Mouse (Mus musculus) hindbrain, postnatal 0 days (tissue): ENCODE measurements around the gene Nceh1. TPM values are rescaled to one million over a fixed set of nuclear protein-coding genes. Genes with fewer than 3 reads are reported as not detected.
"Not testable (repeated sequence)": the region's sequence is repeated elsewhere in the genome, so short reads cannot be mapped to it uniquely, and the experiment has no call there.

ENCODE experiments used
- ATAC-seq: fragments of 200-750 bp; cut with Nextera tagmentation; 2 replicates; pipeline ENCODE4 v1.8.0; 2017; ENCODE audit warnings: mild to moderate bottlenecking, moderate TSS enrichment, moderate library complexity
- DNase-seq: peaks from one replicate; pipeline ENCODE4 v3.0.0-alpha.2; 2015; ENCODE audit warnings: low spot score
- H3K27ac ChIP-seq: fragments of 300-500 bp; sonication (generic); 2 replicates; pipeline ENCODE4 v1.5.1; 2014; ENCODE audit warnings: mild to moderate bottlenecking
- H3K27me3 ChIP-seq: fragments of 300-500 bp; sonication (generic); 2 replicates; pipeline ENCODE4 v1.6.1; 2014; ENCODE audit warnings: low read length, mixed read lengths; ENCODE audit not compliant: insufficient read depth
- H3K36me3 ChIP-seq: fragments of 300-500 bp; sonication (generic); 2 replicates; pipeline ENCODE4 v1.6.1; 2014; ENCODE audit warnings: low read length, mixed read lengths; ENCODE audit not compliant: insufficient read depth
- H3K4me1 ChIP-seq: fragments of 300-500 bp; sonication (generic); 2 replicates; pipeline ENCODE4 v1.6.1; 2014; ENCODE audit warnings: antibody characterized with exemption, low read length, mixed read lengths; ENCODE audit not compliant: insufficient read depth
- H3K4me2 ChIP-seq: fragments of 300-500 bp; sonication (generic); 2 replicates; pipeline ENCODE4 v1.6.1; 2014; ENCODE audit warnings: low read depth, mild to moderate bottlenecking, low read length, moderate library complexity, mixed read lengths
- H3K4me3 ChIP-seq: fragments of 300-500 bp; sonication (generic); 2 replicates; pipeline ENCODE4 v1.5.1; 2014; ENCODE audit warnings: low read length
- H3K9ac ChIP-seq: fragments of 300-500 bp; sonication (generic); replicated peaks from 2 replicates; pipeline ENCODE4 v1.6.1; 2014; ENCODE audit warnings: mild to moderate bottlenecking, low read length, moderate library complexity, mixed read lengths
- H3K9me3 ChIP-seq: fragments of 300-500 bp; sonication (generic); 2 replicates; pipeline ENCODE4 v1.6.1; 2016; ENCODE audit warnings: low read length, mixed read lengths
- CTCF ChIP-seq: IDR thresholded peaks from 2 replicates; pipeline ENCODE4 v1.5.1; 2016; ENCODE audit warnings: antibody characterized with exemption, control low read depth, low read depth
- WGBS: fragments of 180-500 bp; shearing (Covaris S2); extraction: QIAGEN DNeasy Blood & Tissue Kit; methylation state at CpG from one replicate; pipeline ENCODE4 v1.1.7; 2014; 5-methylcytosine and 5-hydroxymethylcytosine counted together
- polyA plus RNA-seq: library from polyadenylated mRNA; unstranded; fragments of >200 nt; fragmentation: Nextera tagmentation; extraction: Ambion mirVana; gene quantifications from 2 replicates; pipeline ENCODE4 v1.2.1, GENCODE M21; 2015
- total RNA-seq: library from RNA; depleted of rRNA; stranded (reverse); fragments of >200 nt; gene quantifications from 2 replicates; pipeline ENCODE4 v1.2.3, GENCODE M21; 2014

The Nceh1 gene
- total and polyA plus RNA-seq, 2 experiments from 2014 or later, result 31.5 to 35.7 TPM

GRCm38 (mm10) chr3:27285072-27285471, 102.3 kb downstream of the Nceh1 start:
- no peak overlapping the region for H3K27ac ChIP-seq
- no peak for TF ChIP-seq CTCF
- 81% methylated on average over 9 of the region's 9 CpGs for WGBS

DNA sequence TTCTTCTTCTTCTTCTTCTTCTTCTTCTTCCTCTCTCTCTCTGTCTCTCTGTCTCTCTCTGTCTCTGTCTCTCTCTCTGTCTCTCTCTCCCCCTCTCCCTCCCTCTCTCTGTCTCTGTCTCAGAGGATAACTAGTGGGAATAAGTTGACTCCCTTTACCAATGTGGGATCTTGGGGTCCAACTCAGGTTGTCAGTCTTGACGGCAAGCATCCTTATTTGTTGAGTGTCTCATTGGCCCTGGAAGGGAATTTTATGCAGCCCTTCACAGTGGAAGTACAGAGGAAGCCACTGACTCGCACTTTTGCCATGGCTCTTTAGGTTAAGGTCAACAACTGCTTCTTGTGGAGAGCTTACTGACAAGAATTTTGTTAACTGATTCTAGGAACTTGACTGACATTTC, 105.5 kb downstream of the Nceh1 start:
- Histone ChIP-seq H3K4me2 (no peak overlapping the region), H3K27me3 (no peaks in the 10 kb centered on the region)

More at GRCm38 (mm10) chr3:27285072-27285471, 102.3 kb downstream of the Nceh1 start:
- DNase-seq (no peak), ATAC-seq (no peak)
- no peaks in the 10 kb centered on the region for H3K36me3 ChIP-seq
- no peaks in the 10 kb centered on the region for H3K9me3 ChIP-seq
- H3K9ac ChIP-seq, result no peak overlapping the region
- H3K4me2 ChIP-seq, result no peak overlapping the region
- H3K27me3 ChIP-seq, result no peaks in the 10 kb centered on the region
- H3K4me1 ChIP-seq, result 0 out of 2 replicates have a peak, but pooled peaks cover 3% of the 10 kb centered on the region
- no peak overlapping the region for H3K4me3 ChIP-seq

DNA sequence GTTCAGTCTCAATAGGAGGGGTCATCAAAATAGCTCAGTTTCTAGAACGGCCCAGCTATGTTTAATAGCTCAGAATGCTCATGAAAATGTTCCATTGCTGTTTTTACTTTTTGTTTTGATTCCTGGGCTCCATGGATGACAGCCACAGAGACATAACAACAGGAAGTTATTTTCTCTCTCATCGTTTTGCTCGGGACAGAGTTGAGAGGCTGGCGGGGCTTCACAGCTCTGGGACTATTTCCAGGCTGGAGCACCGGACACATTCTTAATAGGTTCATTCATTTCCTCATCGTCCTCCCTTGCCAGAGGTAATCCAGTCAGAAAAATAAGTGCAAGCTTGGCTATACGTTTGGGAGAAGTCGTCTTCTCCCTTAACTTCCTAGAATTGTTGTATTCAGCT, 106.1 kb downstream of the Nceh1 start:
- H3K27ac ChIP-seq, result no peak overlapping the region
- 0 out of 2 replicates have a peak, but pooled peaks cover 3% of the 10 kb centered on the region for H3K4me1 ChIP-seq
- no peaks in the 10 kb centered on the region for H3K36me3 ChIP-seq
- 53% methylated on average over 8 of the region's 8 CpGs for WGBS
- ATAC-seq (no peak), DNase-seq (no peak)
- H3K4me3 ChIP-seq, result no peak overlapping the region
- TF ChIP-seq CTCF, result no peak
- no peak overlapping the region for H3K9ac ChIP-seq
- H3K4me2 ChIP-seq, result no peak overlapping the region
- H3K9me3 ChIP-seq, result no peaks in the 10 kb centered on the region
- H3K27me3 ChIP-seq, result no peaks in the 10 kb centered on the region

More for the DNA sequence above, 105.5 kb downstream of the Nceh1 start:
- Histone ChIP-seq H3K9me3 (no peaks in the 10 kb centered on the region), H3K27ac (no peak overlapping the region), H3K9ac (no peak overlapping the region), H3K36me3 (no peaks in the 10 kb centered on the region), H3K4me1 (0 out of 2 replicates have a peak, but pooled peaks cover 3% of the 10 kb centered on the region), H3K4me3 (no peak overlapping the region)
- no peak for TF ChIP-seq CTCF
- DNase-seq (no peak), ATAC-seq (no peak)
- 82% methylated on average over 2 of the region's 2 CpGs for WGBS

DNA sequence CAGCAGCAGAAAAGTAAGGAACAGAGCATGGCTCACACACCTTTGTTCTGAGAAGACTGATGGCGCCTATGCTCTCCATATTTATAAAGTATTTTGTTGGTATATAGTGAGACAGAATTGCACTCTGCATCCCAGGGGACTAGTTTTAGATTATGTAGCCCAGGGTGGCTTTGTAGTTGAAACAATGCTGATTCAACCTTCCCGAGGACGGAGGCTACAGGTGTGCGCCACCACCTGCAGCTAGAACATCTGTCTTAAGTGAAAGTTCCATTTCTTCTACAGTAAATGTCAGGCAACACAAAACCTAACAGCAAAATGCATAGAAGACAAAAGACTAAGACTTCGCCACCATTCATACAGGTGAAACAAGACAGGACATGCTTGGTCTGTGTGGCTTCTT, 107.5 kb downstream of the Nceh1 start:
- no peak overlapping the region for H3K4me3 ChIP-seq
- no peaks in the 10 kb centered on the region for H3K27me3 ChIP-seq
- H3K27ac ChIP-seq, result no peak overlapping the region
- no peaks in the 10 kb centered on the region for H3K9me3 ChIP-seq
- H3K36me3 ChIP-seq, result no peaks in the 10 kb centered on the region
- WGBS, result 89% methylated on average over 5 of the region's 5 CpGs
- no peak for ATAC-seq
- no peak for TF ChIP-seq CTCF
- 0 out of 2 replicates have a peak, but pooled peaks cover 3% of the 10 kb centered on the region for H3K4me1 ChIP-seq
- H3K9ac ChIP-seq, result no peak overlapping the region
- DNase-seq, result no peak
- no peak overlapping the region for H3K4me2 ChIP-seq

DNA sequence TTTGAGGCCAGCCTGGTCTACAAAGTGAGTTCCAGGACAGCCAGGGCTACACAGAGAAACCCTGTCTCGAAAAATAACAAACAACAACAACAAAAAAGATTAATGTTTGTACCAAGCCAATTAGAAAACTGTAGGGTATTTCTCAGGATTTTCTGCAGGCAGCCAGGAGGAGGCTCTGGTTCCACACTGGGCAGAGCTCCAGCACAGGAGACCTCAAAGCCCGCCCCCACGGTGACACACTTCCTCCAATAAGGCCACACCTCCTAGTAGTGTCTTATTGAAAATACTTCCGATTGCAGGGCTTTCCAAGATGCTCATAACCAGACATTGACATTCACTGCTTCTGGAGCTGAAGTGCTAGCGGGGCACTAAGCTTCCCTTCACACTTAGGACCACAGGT, 108.2 kb downstream of the Nceh1 start:
- H3K36me3 ChIP-seq, H3K9ac ChIP-seq, H3K27ac ChIP-seq, ATAC-seq, H3K4me2 ChIP-seq, H3K4me3 ChIP-seq, DNase-seq, H3K4me1 ChIP-seq, H3K9me3 ChIP-seq, H3K27me3 ChIP-seq: not testable (repeated sequence)
- 93% methylated on average over 5 of the region's 5 CpGs for WGBS

GRCm38 (mm10) chr3:27291411-27291810, 108.6 kb downstream of the Nceh1 start:
- not testable (repeated sequence) for H3K9ac ChIP-seq, H3K4me3 ChIP-seq, ATAC-seq, H3K4me2 ChIP-seq, H3K9me3 ChIP-seq, H3K27ac ChIP-seq, H3K36me3 ChIP-seq, H3K4me1 ChIP-seq, H3K27me3 ChIP-seq, DNase-seq
- 89% methylated on average over 4 of the region's 4 CpGs for WGBS

GRCm38 (mm10) chr3:27293645-27294385, 111.0 kb downstream of the Nceh1 start:
- ATAC-seq, result 0 out of 2 replicates have a peak, but pooled peaks have one; percentile 45
- no peak overlapping the region for H3K9ac ChIP-seq

More at GRCm38 (mm10) chr3:27293645-27294385, 111.0 kb downstream of the Nceh1 start:
- no peak overlapping the region for H3K4me2 ChIP-seq
- H3K36me3 ChIP-seq, result no peaks in the 10 kb centered on the region
- H3K4me3 ChIP-seq, result no peak overlapping the region
- no peak for TF ChIP-seq CTCF
- H3K4me1 ChIP-seq, result 0 out of 2 replicates have a peak, but pooled peaks cover 2% of the 10 kb centered on the region
- DNase-seq, result no peak
- no peaks in the 10 kb centered on the region for H3K9me3 ChIP-seq
- no peaks in the 10 kb centered on the region for H3K27me3 ChIP-seq
- WGBS, result 70% methylated on average over 7 of the region's 7 CpGs
- H3K27ac ChIP-seq, result no peak overlapping the region
